Mouse (Mus musculus): ENCODE measurements around the gene Actg1. TPM values are rescaled to one million over a fixed set of nuclear protein-coding genes. Genes with fewer than 3 reads are reported as not detected.
A peak's percentile ranks its signal among the peaks of the same experiment; 100 is the strongest.

Gene Actg1
- polyA plus RNA-seq, 1 experiment from 2014 or later, result 3,237 TPM

DNA sequence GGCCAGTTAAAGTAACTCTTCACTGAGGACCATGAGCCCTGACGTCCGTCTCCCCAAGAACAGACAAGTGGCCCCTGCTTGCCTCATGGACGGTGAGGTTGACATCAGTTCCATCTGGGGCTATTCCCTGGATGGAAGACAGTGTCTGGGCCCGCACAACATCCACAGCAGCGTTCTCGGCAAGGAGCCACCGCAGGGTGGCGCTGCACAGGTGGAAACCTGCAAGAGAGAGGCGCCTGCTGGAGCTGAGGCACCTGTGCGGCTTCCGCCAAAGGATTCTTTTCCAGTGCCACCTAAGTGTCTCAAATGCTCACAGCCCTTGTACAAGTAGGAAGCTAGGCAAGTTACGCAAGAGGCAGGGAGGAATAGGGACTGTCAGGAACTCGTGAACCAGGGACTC is 24.7 kb upstream of the Actg1 start:
- H3K4me2 ChIP-seq (ENCODE audit: low read depth, low read length), result no peak overlapping the region
- 56% methylated on average over 13 of the region's 13 CpGs for WGBS

DNA sequence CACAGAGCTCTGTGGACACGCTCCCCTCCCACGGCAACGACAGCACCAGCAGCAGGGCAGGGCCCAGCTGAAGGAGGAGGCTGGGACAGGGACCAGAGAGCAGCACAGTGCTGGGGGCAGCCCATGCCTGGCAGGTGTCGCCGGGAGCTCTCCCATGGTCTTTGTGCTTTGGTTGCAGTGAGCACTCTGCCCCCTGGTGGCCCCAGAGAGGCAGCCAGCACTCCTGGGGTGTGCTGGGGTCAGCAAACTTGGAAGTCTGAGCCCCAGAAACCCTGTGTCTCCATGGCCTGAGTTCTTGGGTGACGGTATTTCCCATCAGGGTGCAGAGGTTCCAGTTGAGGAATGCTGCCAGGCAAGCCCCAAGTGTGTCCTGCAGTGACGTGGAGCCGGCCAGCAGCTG is 21.3 kb upstream of the Actg1 start:
- Histone ChIP-seq H3K4me1 (ENCODE audit: control insufficient read depth, insufficient read depth, low read length) (no peaks in the 10 kb centered on the region), H3K36me3 (replicated peaks; ENCODE audit: control insufficient read depth, insufficient read depth, low read depth, low read length) (no peaks in the 10 kb centered on the region; the same call in none of the 2 replicates), H3K9ac (replicated peaks; ENCODE audit: low read length) (no peak overlapping the region), H3K4me3 (ENCODE audit: low read depth, low read length) (no peak overlapping the region), H3K27ac (replicated peaks; ENCODE audit: low read depth, low read length) (no peak overlapping the region), H3K27me3 (ENCODE audit: control insufficient read depth, insufficient read depth, low read length) (no peaks in the 10 kb centered on the region), H3K4me2 (ENCODE audit: low read depth, low read length) (no peak overlapping the region), H3K9me3 (replicated peaks; ENCODE audit: control insufficient read depth, low read length) (no peaks in the 10 kb centered on the region)
- 34% methylated on average over 8 of the region's 8 CpGs for WGBS
- DNase-seq (ENCODE audit: low spot score), result peak; percentile 67
- peak; percentile 71 for ATAC-seq (replicated peaks; ENCODE audit: insufficient number of reproducible peaks, low FRiP score, low TSS enrichment, low read depth)

More for the DNA sequence above, 24.7 kb upstream of the Actg1 start:
- no peak for DNase-seq (ENCODE audit: low spot score)
- 0 out of 2 replicates have a peak, but pooled peaks cover 2% of the 10 kb centered on the region for H3K4me1 ChIP-seq (ENCODE audit: control insufficient read depth, insufficient read depth, low read length)
- no peak overlapping the region for H3K4me3 ChIP-seq (ENCODE audit: low read depth, low read length)
- no peaks in the 10 kb centered on the region for H3K27me3 ChIP-seq (ENCODE audit: control insufficient read depth, insufficient read depth, low read length)
- no peak for ATAC-seq (replicated peaks; ENCODE audit: insufficient number of reproducible peaks, low FRiP score, low TSS enrichment, low read depth)
- H3K9ac ChIP-seq (replicated peaks; ENCODE audit: low read length), result no peak overlapping the region
- no peaks in the 10 kb centered on the region for H3K9me3 ChIP-seq (replicated peaks; ENCODE audit: control insufficient read depth, low read length)
- no peak overlapping the region for H3K27ac ChIP-seq (replicated peaks; ENCODE audit: low read depth, low read length)
- H3K36me3 ChIP-seq (replicated peaks; ENCODE audit: control insufficient read depth, insufficient read depth, low read depth, low read length), result peaks cover 3% of the 10 kb centered on the region

DNA sequence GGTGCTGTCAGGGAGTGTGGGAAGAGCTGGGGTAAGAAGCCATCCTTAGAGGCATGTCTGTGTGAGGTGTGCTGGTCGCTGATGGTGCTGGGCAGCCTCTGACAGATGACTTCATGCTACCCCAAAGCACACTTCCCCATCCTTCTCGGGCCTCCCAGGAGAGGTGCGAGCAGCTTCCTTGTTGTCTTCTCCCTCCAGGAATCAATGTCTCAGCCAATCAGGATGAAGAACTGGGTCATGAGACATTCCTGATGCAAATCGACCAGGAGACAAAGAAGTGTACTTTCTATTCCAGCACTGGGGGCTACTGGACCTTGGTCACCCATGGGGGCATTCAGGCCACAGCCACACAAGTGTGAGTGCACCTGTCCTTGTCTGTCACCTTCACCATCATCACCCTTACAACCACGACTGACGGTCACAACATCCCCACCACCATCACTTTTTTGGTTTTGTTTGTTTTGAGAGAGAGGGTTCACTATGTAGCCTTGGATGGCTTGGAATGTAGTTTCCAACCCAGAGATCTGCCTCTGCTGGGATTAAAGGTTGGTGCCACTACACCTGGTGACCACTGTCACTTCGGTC is 18.2 kb upstream of the Actg1 start:
- WGBS, result 29% methylated on average over 7 of the region's 7 CpGs
- H3K27me3 ChIP-seq (ENCODE audit: control insufficient read depth, insufficient read depth, low read length), result no peaks in the 10 kb centered on the region
- no peak overlapping the region for H3K4me2 ChIP-seq (ENCODE audit: low read depth, low read length)
- no peak for DNase-seq (ENCODE audit: low spot score)
- H3K4me3 ChIP-seq (ENCODE audit: low read depth, low read length), result no peak overlapping the region
- no peaks in the 10 kb centered on the region for H3K36me3 ChIP-seq (replicated peaks; ENCODE audit: control insufficient read depth, insufficient read depth, low read depth, low read length)
- no peak overlapping the region for H3K27ac ChIP-seq (replicated peaks; ENCODE audit: low read depth, low read length)
- H3K9me3 ChIP-seq (replicated peaks; ENCODE audit: control insufficient read depth, low read length), result no peaks in the 10 kb centered on the region
- H3K4me1 ChIP-seq (ENCODE audit: control insufficient read depth, insufficient read depth, low read length), result no peaks in the 10 kb centered on the region
- no peak for ATAC-seq (replicated peaks; ENCODE audit: insufficient number of reproducible peaks, low FRiP score, low TSS enrichment, low read depth)
- no peak overlapping the region for H3K9ac ChIP-seq (replicated peaks; ENCODE audit: low read length)

DNA sequence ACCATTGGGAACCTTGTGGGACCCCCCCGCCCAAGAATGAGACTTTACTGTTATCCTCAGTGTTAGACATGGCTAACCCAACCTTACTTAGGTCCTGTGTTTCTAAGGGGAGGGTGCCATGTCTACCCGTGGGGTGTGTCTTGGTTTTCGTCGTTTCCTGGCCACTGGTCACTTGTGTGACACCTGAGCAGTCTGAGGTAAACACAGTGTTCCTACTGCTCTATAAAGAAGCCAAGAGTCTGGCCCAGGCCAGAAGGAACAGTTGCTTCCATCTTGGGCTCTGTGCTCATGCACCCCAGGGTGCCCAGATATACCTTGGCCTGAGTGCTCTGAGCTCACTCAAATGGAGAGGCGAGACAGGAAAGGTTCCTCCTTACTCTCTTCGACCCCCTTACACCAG is 14.5 kb upstream of the Actg1 start:
- ATAC-seq (replicated peaks; ENCODE audit: insufficient number of reproducible peaks, low FRiP score, low TSS enrichment, low read depth) (no peak), DNase-seq (ENCODE audit: low spot score) (no peak)
- H3K4me1 ChIP-seq (ENCODE audit: control insufficient read depth, insufficient read depth, low read length), result peaks cover 8% of the 10 kb centered on the region
- no peaks in the 10 kb centered on the region for H3K9me3 ChIP-seq (replicated peaks; ENCODE audit: control insufficient read depth, low read length)
- no peak overlapping the region for H3K9ac ChIP-seq (replicated peaks; ENCODE audit: low read length)
- no peaks in the 10 kb centered on the region for H3K27me3 ChIP-seq (ENCODE audit: control insufficient read depth, insufficient read depth, low read length)
- H3K4me3 ChIP-seq (ENCODE audit: low read depth, low read length), result no peak overlapping the region
- H3K4me2 ChIP-seq (ENCODE audit: low read depth, low read length), result no peak overlapping the region
- WGBS, result 80% methylated on average over 6 of the region's 6 CpGs
- H3K36me3 ChIP-seq (replicated peaks; ENCODE audit: control insufficient read depth, insufficient read depth, low read depth, low read length), result no peaks in the 10 kb centered on the region
- H3K27ac ChIP-seq (replicated peaks; ENCODE audit: low read depth, low read length), result no peak overlapping the region

DNA sequence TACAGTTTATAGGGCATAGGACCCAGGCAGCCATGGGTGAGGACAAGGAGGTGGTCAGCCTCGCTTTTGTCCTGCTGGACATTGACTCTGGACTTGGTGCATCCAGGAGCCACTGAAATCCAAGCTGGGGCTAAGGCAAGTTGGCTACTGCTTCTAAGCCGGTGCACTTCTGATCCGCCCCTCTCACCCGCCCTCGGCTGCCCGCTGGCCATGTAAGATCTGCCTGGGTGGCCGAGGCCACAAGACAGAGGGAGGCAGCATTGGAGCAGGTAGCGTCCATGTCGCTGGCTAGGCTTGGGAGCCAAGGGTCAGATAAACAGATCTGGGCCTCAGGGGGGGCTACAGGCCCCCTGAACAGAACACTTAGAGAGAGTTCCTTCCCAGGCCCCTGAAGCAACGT is 13.0 kb upstream of the Actg1 start, which contains the start of gene Fscn2:
Fscn2 (plus strand) TSS at position 240 of the 400 bp plus-strand sequence.
- no peak within 1 kb of the TSS for H3K4me2 ChIP-seq (ENCODE audit: low read depth, low read length)
- ATAC-seq (replicated peaks; ENCODE audit: insufficient number of reproducible peaks, low FRiP score, low TSS enrichment, low read depth) (no peak), DNase-seq (ENCODE audit: low spot score) (no peak)
- 61% methylated on average over 10 of the region's 10 CpGs for WGBS
- no peak within 1 kb of the TSS for H3K27ac ChIP-seq (replicated peaks; ENCODE audit: low read depth, low read length)
- peaks cover 9% of the 10 kb centered on the region for H3K4me1 ChIP-seq (ENCODE audit: control insufficient read depth, insufficient read depth, low read length)
- H3K27me3 ChIP-seq (ENCODE audit: control insufficient read depth, insufficient read depth, low read length), result no peaks in the 10 kb centered on the region
- no peaks in the 10 kb centered on the region for H3K36me3 ChIP-seq (replicated peaks; ENCODE audit: control insufficient read depth, insufficient read depth, low read depth, low read length)
- H3K9me3 ChIP-seq (replicated peaks; ENCODE audit: control insufficient read depth, low read length), result no peaks in the 10 kb centered on the region
- no peak within 1 kb of the TSS for H3K9ac ChIP-seq (replicated peaks; ENCODE audit: low read length)
- no peak within 1 kb of the TSS for H3K4me3 ChIP-seq (ENCODE audit: low read depth, low read length)

DNA sequence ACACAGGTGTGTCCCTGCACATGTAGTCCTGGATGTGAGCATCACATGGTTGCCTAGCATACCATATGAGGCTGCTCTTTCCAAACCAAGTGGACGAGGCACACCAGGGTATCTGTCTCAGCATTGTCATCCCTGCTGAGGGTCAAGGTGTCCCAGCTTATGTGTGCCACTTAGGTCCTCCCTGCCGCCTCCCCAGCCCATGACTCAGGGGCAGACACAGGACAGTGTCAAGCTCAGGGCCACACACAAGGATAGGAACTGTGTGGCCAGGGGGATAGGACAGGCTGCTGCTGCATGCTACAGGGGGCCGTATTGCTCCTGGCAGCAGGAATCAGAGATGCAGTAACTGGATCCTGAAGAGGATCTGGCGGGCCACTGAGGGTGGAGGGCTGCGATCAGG is 12.4 kb upstream of the Actg1 start:
- H3K27me3 ChIP-seq (ENCODE audit: control insufficient read depth, insufficient read depth, low read length), result no peaks in the 10 kb centered on the region
- H3K4me2 ChIP-seq (ENCODE audit: low read depth, low read length), result no peak overlapping the region
- WGBS, result 63% methylated on average over 5 of the region's 5 CpGs
- peaks cover 9% of the 10 kb centered on the region for H3K4me1 ChIP-seq (ENCODE audit: control insufficient read depth, insufficient read depth, low read length)
- ATAC-seq (replicated peaks; ENCODE audit: insufficient number of reproducible peaks, low FRiP score, low TSS enrichment, low read depth) (no peak), DNase-seq (ENCODE audit: low spot score) (no peak)
- no peak overlapping the region for H3K9ac ChIP-seq (replicated peaks; ENCODE audit: low read length)
- no peak overlapping the region for H3K4me3 ChIP-seq (ENCODE audit: low read depth, low read length)
- H3K36me3 ChIP-seq (replicated peaks; ENCODE audit: control insufficient read depth, insufficient read depth, low read depth, low read length), result no peaks in the 10 kb centered on the region
- H3K27ac ChIP-seq (replicated peaks; ENCODE audit: low read depth, low read length), result no peak overlapping the region
- no peaks in the 10 kb centered on the region for H3K9me3 ChIP-seq (replicated peaks; ENCODE audit: control insufficient read depth, low read length)

DNA sequence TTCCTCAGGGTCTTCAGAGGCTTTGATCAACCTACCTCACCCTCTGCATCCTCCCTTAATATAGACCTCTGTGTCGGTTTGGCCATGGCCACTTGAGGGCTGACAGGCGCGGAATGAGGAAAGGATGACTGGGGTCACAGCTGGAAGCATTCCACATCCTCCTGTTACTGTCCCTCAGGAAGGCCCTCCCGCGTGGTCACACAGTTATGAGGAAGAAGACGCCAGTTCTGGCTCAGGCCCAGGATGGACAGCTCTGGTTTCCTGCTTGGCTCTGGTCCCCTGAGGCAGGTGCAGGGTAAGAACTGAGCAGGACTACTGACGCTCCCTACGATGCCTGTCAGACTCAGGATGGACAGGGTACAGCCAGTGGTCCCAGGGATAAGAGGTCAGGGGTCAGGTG is 11.7 kb upstream of the Actg1 start:
- Histone ChIP-seq H3K4me1 (ENCODE audit: control insufficient read depth, insufficient read depth, low read length) (peaks cover 9% of the 10 kb centered on the region), H3K27me3 (ENCODE audit: control insufficient read depth, insufficient read depth, low read length) (no peaks in the 10 kb centered on the region), H3K4me2 (ENCODE audit: low read depth, low read length) (no peak overlapping the region), H3K9ac (replicated peaks; ENCODE audit: low read length) (no peak overlapping the region), H3K27ac (replicated peaks; ENCODE audit: low read depth, low read length) (no peak overlapping the region), H3K4me3 (ENCODE audit: low read depth, low read length) (no peak overlapping the region), H3K9me3 (replicated peaks; ENCODE audit: control insufficient read depth, low read length) (no peaks in the 10 kb centered on the region), H3K36me3 (replicated peaks; ENCODE audit: control insufficient read depth, insufficient read depth, low read depth, low read length) (no peaks in the 10 kb centered on the region)
- DNase-seq (ENCODE audit: low spot score) (no peak), ATAC-seq (replicated peaks; ENCODE audit: insufficient number of reproducible peaks, low FRiP score, low TSS enrichment, low read depth) (no peak)
- 39% methylated on average over 8 of the region's 8 CpGs for WGBS

DNA sequence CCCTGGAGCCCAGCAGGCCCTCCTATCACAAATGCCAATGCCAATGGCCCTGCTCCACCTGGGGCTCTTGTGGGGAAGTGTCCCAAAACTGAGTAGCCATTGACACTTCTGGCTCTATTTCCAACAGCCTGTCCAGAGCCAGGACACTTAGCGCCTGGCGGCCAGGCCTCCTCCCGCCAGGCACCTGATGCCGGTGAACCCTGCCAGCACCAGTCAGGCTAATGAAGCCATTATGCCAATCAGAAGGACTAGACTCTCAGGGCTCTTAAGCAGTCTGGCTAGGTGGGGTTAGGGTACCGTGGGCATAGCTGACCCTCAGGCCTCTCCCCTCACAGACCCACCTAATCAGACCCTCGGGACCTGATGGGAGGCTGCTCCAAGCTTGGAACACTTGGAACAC is 11.0 kb upstream of the Actg1 start:
- no peak overlapping the region for H3K27ac ChIP-seq (replicated peaks; ENCODE audit: low read depth, low read length)
- H3K4me1 ChIP-seq (ENCODE audit: control insufficient read depth, insufficient read depth, low read length), result peaks cover 9% of the 10 kb centered on the region
- WGBS, result 83% methylated on average over 6 of the region's 6 CpGs
- no peak overlapping the region; the same call in 1 of the 2 replicates for H3K9ac ChIP-seq (replicated peaks; ENCODE audit: low read length)
- ATAC-seq (replicated peaks; ENCODE audit: insufficient number of reproducible peaks, low FRiP score, low TSS enrichment, low read depth), result no peak
- no peak overlapping the region for H3K4me2 ChIP-seq (ENCODE audit: low read depth, low read length)
- H3K27me3 ChIP-seq (ENCODE audit: control insufficient read depth, insufficient read depth, low read length), result no peaks in the 10 kb centered on the region
- no peak for DNase-seq (ENCODE audit: low spot score)
- H3K36me3 ChIP-seq (replicated peaks; ENCODE audit: control insufficient read depth, insufficient read depth, low read depth, low read length), result no peaks in the 10 kb centered on the region
- H3K9me3 ChIP-seq (replicated peaks; ENCODE audit: control insufficient read depth, low read length), result no peaks in the 10 kb centered on the region
- no peak overlapping the region for H3K4me3 ChIP-seq (ENCODE audit: low read depth, low read length)

Data from embryonic facial prominence, embryonic 11.5 days (tissue).